Mouse (Mus musculus) liver, adult (tissue): ENCODE results near the gene Olfr1371.

Experiments used
- GATA4 ChIP-seq: IDR thresholded peaks from 2 replicates; pipeline ENCODE4 v1.6.1; 2014; ENCODE audit warnings: mild to moderate bottlenecking, low read length; ENCODE audit not compliant: insufficient replicate concordance

Olfr1371 gene

DNA sequence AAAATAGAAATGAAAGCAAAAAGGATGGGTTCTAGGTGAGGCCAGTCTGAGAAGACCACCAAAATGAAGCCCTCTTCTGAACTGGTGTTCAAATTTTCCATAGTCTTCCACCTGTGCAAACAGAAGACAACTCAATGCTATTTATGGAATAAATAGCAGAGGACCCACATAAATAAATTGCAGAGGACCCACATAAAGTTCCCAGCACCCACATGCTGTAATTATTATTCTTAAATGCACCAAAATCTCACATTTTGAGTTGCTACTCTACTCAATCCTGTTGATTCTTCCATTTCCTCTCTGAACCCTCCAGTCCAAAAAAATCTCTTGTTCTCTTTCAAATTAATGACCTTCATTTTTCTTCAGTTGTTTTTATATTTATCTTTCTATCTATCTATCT is at the start of gene Olfr1371:
Olfr1371 (minus strand) TSS at position 101 of the 400 bp plus-strand sequence.
- no peak for TF ChIP-seq GATA4

DNA sequence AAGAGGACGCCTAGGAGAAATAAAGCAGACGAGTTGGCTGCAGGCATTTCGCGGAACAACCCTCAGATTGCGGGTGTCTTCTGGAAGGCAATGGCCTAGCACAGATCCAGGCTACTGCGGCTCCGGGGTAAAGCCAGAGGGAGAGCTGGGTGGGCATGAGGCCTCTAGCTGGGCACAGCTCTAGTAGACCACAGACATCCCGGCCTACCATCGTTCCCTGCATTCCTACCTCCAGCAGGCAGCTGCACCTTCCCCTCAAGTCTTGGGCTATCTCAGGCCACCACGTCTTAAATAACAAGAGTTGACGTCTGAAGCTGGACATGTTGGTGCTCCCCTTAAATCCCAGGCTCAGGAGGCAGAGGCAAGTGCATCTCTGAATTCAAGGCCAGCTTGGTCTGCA is 48.6 kb upstream of the Olfr1371 start:
- TF ChIP-seq GATA4: no peak

DNA sequence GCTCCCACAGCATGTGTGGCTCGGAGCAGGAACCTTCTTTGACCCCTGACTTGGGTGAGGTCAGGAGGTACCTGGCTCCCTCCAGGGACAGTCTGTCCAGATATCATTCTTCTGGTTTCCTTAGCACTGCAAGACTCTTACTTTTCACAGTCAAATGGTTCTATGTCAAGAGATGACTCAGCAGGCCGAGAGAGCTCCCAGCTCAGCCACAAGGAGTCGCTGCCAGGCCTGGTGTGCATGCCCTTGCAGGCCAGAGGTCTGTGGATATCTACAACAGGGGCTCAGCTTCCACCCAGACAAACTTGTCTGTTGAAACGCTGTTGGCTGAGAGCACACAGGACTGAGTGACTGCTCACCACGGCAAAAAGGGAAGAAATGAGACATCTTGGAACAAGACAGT is 48.1 kb upstream of the Olfr1371 start:
- TF ChIP-seq GATA4: no peak

DNA sequence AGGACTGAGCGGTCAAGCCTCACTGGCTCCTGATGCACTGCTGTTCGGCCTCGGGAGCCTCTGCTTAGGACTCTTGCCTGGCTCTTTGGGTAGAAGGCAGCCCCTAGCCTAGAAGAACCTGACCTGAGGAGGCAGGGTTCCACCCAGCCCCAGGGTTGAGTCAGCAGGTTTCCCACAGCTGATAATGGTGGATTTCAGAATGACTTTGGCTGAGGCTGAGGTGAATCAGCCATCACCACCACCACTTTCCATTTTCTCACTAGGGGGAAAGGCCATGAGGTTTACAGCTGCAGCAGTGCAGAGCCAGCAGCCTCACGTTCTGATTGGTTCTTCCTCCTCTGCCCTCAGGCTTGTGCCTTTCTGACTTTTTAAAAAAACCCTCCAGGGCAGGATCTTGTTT is 47.1 kb upstream of the Olfr1371 start:
- TF ChIP-seq GATA4: no peak

- TF ChIP-seq GATA4: no peak
Measured at GRCm38 (mm10) chr11:52258711-52259110, 44.9 kb upstream of the Olfr1371 start.

DNA sequence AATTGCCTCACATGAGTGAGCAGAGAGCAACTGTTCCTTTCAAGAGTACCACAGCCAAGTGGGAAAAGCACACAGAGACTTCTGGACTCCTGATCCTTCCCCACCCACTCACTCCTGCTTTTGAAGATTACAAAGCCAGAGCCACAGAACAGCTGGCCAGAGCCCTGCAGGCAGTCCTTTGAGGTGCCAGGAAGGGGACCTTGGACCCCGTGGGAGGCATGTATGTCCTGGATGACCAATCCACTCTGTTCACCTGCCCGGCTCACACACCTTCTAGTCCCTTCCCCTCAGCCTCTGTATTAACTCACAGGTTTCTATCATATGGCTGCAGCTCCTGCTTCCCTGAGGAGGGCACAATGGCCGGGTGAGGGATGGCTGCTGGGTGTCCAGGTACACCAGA is 43.6 kb upstream of the Olfr1371 start:
- no peak for TF ChIP-seq GATA4

GRCm38 (mm10) chr11:52255077-52255476 is 41.3 kb upstream of the Olfr1371 start:
- no peak for TF ChIP-seq GATA4

GRCm38 (mm10) chr11:52253674-52254375 is 40.0 kb upstream of the Olfr1371 start:
- TF ChIP-seq GATA4: no peak

DNA sequence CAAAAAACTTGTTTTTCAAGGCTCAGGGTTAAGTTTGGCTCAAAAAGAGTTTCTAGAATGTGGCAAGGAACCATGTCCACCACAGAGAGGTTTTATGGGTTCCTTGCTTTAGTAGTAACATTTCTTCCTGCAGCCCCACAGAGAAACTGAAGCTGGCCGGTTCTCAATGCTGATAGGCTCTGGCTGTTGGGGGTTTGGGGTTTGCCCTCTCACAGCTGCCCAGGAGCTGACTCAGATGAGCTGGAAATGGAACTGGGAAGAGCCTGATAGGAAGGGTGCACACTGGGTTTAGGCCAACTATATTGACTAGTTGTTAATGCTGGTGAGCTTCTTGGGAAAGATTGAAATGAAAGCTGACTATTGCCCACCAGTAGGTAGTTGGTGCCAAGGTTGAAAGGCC is 38.9 kb upstream of the Olfr1371 start:
- TF ChIP-seq GATA4: no peak

DNA sequence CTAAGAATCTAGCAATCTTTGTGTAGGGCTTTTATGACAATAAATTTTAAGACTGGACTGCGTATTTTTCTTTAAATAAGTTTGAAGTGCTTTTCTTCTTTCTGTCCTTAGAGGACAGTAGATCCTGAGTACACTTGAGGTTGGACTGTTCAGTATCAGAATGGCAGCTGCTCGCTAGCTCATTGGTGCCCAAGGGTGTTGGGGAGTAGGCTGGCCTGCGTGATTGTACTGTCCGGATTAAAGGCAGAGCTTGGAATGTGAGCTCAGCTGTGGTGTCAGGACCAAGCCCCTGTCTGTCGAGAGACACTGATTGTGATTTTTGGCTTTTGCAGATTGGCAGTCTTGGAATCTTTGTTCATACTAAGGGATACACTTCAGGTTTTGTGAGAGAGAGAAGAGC is 38.0 kb upstream of the Olfr1371 start:
- no peak for TF ChIP-seq GATA4

DNA sequence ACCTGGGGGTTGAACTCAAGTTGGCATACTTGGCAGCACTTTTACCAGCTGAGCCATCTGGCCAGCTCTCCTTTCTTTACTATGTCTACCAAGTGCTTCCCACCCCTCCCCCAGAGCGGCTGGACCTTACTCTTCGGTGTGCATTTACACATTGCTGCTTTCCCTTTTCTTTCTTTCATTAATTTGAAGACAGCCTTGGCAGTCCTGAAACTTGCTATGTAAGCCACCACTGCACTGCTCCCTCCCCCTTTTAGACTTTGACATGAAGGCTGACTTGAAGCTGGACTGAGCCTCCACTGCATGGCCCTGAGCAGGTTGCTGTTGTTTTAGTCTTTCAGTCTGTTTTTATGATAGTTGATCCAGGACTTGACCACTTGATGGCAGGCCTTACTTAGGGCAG is 35.7 kb upstream of the Olfr1371 start:
- TF ChIP-seq GATA4: no peak

DNA sequence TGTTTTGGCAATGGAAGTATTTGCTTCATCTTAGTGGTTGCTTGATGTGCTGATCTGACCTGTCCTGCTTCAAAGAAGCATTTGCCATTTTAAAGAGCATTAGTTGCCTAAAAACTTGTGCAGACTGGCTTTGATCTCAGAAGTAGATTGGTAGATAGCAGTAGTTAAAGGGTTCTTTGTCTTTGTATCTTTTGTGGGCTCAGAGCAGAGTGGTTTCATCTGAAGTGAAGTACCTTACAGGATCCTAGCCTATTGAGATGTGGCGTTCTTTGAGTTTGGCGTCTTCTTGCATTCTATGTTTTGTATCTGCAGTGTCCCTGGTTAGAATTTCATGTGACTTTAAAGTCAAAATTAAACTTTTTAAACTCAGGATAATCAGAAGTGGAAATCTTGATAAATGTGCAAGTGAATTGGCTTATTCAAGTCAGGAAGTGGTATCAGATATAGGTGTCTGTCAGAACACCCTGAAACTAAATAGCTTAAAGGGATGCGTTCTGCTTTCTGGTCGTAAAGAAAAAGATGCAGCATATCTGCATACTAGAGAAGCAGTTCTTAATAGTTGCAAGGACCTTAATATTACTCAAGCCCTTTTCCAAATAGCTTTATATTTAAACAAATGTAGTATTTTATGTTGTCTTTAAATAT is 27.2 kb upstream of the Olfr1371 start:
- TF ChIP-seq GATA4: no peak

DNA sequence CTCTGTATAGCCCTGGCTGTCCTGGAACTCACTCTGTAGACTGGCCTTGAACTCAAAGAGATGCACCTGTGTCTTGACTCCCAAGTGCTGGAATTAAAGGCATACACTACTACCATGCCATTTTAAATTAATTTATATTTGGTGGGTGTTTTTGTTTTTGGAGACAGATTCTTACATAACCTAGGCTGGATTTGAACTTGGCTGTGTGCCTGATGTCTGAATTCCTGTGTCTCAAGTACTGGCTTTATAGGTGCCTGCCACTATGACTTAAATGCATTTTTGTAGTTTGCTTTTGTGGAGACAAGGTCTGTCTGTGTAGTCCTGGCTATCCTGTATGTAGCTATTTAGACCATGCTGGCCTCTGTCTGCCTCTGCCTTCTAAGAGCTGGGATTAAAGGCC is 20.7 kb upstream of the Olfr1371 start:
- no peak for TF ChIP-seq GATA4

- TF ChIP-seq GATA4: no peak
Measured at GRCm38 (mm10) chr11:52233906-52234305, 20.1 kb upstream of the Olfr1371 start.

DNA sequence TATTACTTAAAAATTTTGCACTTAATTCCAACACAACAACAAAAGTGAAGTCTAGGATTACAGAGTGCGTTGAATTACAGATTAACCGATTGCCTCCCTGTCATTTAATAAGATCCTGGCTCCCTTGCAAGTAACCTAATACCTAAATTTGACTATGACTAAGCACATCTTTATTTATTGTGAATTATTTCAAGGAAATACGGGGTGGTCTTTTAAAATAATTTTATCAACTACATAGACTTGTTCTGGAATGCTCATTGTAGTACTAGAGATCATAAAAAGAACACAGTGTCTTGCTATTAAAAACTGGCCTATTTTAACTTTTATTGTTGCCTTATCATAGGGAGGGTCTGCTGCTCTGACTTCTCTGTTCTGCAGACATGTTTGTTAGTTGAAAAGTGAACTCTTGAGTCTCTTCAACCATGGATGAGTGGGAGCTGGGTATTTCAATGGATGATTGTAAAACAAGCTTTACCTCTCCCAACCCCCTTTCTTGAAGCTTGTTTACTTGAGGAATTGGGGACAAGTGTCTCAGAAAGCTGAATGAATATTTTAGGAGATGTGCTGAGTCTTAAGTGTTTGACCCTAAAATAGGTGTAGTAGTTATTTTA is 19.4 kb upstream of the Olfr1371 start:
- TF ChIP-seq GATA4: no peak

DNA sequence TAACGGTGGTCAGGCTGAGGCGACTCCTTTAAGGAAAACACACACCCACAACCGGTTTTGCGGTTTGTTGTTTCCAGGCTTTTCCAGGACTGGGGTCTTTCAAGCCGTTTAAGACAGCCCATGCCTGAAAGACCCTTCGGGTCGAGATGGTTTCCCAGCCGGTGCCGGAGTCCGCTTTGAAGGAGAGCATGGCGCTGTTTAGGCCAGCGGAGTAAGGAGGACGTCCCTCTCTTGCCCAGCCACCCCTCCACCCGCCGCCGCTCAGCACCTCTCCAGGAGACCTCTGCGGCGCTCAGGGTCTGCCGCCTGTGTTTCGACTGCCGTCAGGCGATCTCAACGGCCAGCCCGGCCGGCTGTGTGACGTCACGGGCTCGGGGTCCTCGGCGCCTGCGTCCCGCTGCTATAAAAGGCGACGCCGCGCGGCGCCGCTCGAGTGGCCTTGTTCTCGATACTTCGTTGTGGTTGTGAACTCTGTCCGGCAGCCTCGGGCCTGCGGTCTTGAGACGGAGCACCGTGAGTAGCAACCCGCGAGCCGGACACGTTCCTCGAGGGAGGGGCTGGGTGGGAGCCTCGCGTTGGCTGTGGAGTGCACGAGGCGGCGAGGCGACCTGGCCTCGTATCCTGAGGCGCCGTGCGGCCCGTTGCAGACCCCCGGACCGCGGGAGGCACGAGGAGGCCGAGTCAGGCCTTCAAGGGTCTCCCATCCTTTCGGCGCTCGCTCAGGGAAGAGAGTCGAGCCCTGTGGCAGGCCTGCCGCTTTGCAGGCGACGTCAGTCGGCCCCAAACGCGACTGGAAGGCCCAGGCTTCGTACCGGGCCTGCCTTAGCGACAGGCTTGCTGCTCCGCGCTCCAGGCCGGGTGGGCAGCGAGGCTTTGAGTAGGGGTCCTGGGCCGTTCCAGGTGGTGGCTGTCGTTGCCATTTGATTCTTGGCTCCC is 18.1 kb upstream of the Olfr1371 start, which contains the start of gene Skp1a:
Skp1a (plus strand) TSS at position 390 of the 936 bp plus-strand sequence.
- peak; percentile 36; the same call in 1 of the 2 replicates for TF ChIP-seq GATA4

DNA sequence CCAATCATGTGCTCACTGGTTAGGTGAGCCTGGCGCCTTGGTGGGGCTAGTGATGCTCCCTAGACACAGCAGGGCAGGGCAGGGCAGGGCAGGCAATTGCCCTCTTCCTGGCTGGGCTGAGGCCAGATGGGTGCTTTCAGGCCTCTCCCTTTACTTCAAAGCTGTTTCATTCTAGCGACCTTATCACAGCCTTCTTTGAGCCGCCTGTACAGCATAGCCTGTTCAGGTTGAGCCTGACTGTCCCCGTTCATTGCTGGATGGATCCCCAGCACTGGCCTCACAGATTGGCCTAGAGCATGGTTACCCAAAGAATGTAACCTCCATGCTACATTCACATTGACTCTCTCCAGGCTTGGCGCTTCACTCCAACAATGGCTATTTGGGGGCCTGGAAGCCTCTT is 16.9 kb upstream of the Olfr1371 start:
- TF ChIP-seq GATA4: no peak
